Mouse (Mus musculus): ENCODE measurements around the gene Glis1. TPM values are rescaled to one million over a fixed set of nuclear protein-coding genes. Genes with fewer than 3 reads are reported as not detected.

Glis1 gene
- polyA plus RNA-seq, 2 experiments, result 0.10 to 0.35 TPM

DNA sequence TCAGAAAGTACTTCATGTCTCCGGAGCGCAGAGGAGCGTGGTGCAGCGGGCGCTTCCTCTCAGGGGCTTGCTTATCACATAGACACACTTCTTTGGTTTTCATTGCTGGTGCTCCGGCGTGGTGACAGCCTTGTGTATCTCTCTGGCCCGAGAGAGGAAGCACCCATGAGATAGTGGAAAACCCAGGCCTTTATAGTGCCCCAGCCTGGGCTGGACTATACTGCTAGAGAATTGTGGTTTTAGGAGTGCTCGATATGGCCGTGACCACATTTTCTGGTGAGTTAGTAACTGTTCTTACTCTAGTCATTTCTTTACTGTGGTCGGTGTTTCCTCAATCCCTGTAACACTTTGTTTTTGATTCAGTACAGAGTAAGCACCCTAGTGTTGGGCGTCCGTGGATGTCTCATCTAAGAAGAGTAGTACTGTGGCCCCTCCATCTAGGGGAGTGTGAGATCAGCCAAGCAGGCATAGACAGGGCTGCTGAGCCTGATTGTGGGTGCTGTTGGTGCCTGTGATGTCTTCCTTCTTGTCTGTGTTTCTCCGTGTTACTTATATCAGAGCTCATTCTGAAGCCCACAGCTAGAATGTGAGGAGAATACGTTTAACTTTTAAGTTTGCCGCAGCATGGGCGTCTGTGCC is 171.7 kb downstream of the Glis1 start:
- H3K9me3 ChIP-seq (ENCODE audit: control insufficient read depth, low read length), result no peaks in the 10 kb centered on the region
- peak overlapping the region; percentile 44 for H3K9ac ChIP-seq (replicated peaks)
- no peaks in the 10 kb centered on the region for H3K27me3 ChIP-seq (ENCODE audit: control insufficient read depth, insufficient read depth, low read length)
- 16% methylated on average over 17 of the region's 17 CpGs for WGBS (ENCODE audit: insufficient replicate concordance)
- no peaks in the 10 kb centered on the region for H3K36me3 ChIP-seq (replicated peaks; ENCODE audit: control insufficient read depth, insufficient read depth, low read depth)
- H3K4me2 ChIP-seq (ENCODE audit: low read depth), result peak overlapping the region; percentile 60
- DNase-seq (ENCODE audit: low read depth in 3 of 3, low spot score in 3 of 3) (peak; percentile 64 to 67 (median 64)), ATAC-seq (ENCODE audit: insufficient read depth) (peak; percentile 95)
- peaks cover 24 to 29% of the 10 kb centered on the region in 2 experiments for H3K4me1 ChIP-seq (replicated peaks; ENCODE audit: control insufficient read depth in 2 of 2, insufficient read depth in 2 of 2, low read length in 1 of 2)
- H3K4me3 ChIP-seq (ENCODE audit: insufficient read depth in 1 of 2, low read depth in 2 of 2, low read length in 2 of 2), result peak overlapping the region; percentile 17 to 31; a peak in 2 of 4 replicates
- peak overlapping the region; percentile 79 for H3K27ac ChIP-seq
- no peak for TF ChIP-seq CTCF (IDR thresholded peaks at IDR 0.05; ENCODE audit: low read depth)
- TF ChIP-seq EP300 (IDR thresholded peaks at IDR 0.05; ENCODE audit: low read depth), result peak; percentile 83

DNA sequence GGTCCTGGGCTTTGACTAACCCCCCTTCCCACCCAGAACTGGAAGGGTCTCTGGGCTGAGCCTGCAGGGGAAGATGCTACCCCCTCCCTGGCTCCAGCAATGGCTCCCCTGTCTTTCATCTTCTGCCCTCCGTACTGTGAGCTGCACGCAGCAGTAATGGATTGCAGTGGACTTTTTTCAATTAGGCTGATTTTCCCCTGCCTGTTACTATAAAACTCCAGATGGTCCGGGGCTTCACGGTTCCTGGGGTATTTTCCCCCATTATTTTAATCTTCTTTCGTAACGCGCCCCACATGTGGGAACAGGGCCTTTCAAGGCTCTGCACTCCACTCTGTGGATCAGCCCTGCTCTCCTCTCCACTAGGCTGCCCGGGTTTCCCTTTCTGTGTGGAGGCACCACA is 175.4 kb downstream of the Glis1 start:
- H3K4me3 ChIP-seq (ENCODE audit: insufficient read depth in 1 of 2, low read depth in 2 of 2, low read length in 2 of 2), result no peak overlapping the region
- no peak overlapping the region for H3K9ac ChIP-seq (replicated peaks)
- no peaks in the 10 kb centered on the region for H3K36me3 ChIP-seq (replicated peaks; ENCODE audit: control insufficient read depth, insufficient read depth, low read depth)
- peaks cover 24 to 33% of the 10 kb centered on the region in 2 experiments for H3K4me1 ChIP-seq (replicated peaks; ENCODE audit: control insufficient read depth in 2 of 2, insufficient read depth in 2 of 2, low read length in 1 of 2)
- H3K27ac ChIP-seq, result no peak overlapping the region
- TF ChIP-seq CTCF (IDR thresholded peaks at IDR 0.05; ENCODE audit: low read depth), result no peak
- no peak for TF ChIP-seq EP300 (IDR thresholded peaks at IDR 0.05; ENCODE audit: low read depth)
- DNase-seq (ENCODE audit: low read depth in 3 of 3, low spot score in 3 of 3) (no peak), ATAC-seq (ENCODE audit: insufficient read depth) (no peak)
- 87% methylated on average over 8 of the region's 8 CpGs for whole genome bisulfite sequencing (ENCODE audit: insufficient replicate concordance)
- no peak overlapping the region for H3K4me2 ChIP-seq (ENCODE audit: low read depth)
- H3K27me3 ChIP-seq (ENCODE audit: control insufficient read depth, insufficient read depth, low read length), result no peaks in the 10 kb centered on the region
- no peaks in the 10 kb centered on the region for H3K9me3 ChIP-seq (ENCODE audit: control insufficient read depth, low read length)

DNA sequence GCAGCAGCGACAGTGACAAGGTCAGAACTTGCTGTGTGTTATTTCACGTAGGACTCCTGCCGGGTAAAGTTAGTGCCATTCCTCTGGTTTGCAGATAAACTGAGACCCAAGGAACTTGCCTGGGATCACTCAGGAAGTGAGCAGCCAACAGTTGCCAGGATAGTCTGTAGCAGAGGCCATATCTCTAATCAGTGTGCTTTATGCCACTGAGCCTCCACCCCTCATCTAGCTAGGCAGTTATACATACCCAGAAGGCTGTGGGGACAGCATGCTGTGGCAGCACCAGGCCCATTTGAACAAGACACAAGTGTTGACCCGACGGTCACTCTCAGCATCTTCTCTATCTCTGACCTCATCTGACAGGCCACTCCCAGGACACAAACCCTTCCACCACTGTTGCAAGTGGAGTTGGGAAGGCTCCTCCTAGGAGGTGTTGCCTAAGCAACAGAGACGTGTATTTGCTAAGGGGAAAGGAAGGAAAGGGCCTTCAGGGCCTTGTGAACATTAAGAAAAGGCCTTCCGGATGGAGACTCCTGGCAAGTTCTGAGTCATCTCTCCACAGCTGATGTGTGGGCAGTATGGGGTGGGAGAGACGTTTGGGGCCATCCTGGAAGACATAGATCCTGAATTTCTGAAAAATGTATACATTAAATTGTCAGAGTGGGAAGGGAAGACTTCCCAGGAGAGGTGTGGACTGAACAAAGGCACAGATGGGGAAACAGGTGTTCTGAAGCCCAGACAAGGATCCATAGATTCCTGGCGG is 177.7 kb downstream of the Glis1 start:
- Histone ChIP-seq H3K27me3 (ENCODE audit: control insufficient read depth, insufficient read depth, low read length) (no peaks in the 10 kb centered on the region), H3K9ac (replicated peaks) (no peak overlapping the region; the same call in 1 of the 2 replicates), H3K36me3 (replicated peaks; ENCODE audit: control insufficient read depth, insufficient read depth, low read depth) (no peaks in the 10 kb centered on the region), H3K4me1 (replicated peaks; ENCODE audit: control insufficient read depth in 2 of 2, insufficient read depth in 2 of 2, low read length in 1 of 2) (peaks cover 4 to 12% of the 10 kb centered on the region in 2 experiments), H3K4me3 (ENCODE audit: insufficient read depth in 1 of 2, low read depth in 2 of 2, low read length in 2 of 2) (no peak overlapping the region), H3K27ac (no peak overlapping the region), H3K4me2 (ENCODE audit: low read depth) (no peak overlapping the region), H3K9me3 (ENCODE audit: control insufficient read depth, low read length) (no peaks in the 10 kb centered on the region)
- ATAC-seq (ENCODE audit: insufficient read depth) (peak; percentile 65; the same call in 1 of the 2 replicates), DNase-seq (ENCODE audit: low read depth in 3 of 3, low spot score in 3 of 3) (no peak)
- TF ChIP-seq EP300 (IDR thresholded peaks at IDR 0.05; ENCODE audit: low read depth) (no peak), CTCF (IDR thresholded peaks at IDR 0.05; ENCODE audit: low read depth) (no peak)
- WGBS (ENCODE audit: insufficient replicate concordance), result 47% methylated on average over 9 of the region's 9 CpGs

DNA sequence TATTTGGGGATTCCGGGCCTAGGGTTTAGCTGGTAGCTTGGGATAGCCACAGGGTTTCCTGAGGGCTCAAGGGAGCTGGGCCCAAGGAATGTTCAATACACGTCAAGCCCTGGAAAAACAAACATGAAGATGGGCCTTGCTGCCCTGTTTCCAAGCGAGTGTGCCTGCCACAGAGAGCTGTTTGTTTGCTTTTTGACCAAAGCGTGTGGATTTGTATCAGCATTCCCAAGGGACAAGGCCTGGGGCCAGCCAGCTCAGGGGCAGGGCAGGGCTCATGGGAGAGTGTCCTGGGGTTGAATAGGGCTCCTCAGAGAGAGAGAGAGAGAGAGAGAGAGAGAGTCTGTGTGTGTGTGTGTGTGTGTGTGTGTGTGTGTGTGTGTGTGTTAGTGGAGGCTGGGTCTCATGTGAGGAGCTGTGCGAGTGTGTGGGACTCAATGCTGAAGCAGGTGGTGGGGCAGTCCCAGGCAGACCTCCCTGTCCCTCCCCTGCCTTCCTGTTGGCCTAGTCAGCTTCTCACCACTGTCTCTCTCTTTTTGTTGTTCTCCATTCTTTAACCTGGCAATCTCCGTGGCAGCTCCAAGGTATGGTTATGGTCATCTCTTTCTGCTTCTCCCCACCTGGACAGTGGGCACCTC is 183.3 kb downstream of the Glis1 start:
- 47% methylated on average over 6 of the region's 6 CpGs for WGBS (ENCODE audit: insufficient replicate concordance)
- Histone ChIP-seq H3K9ac (replicated peaks) (no peak overlapping the region), H3K27ac (no peak overlapping the region), H3K4me3 (ENCODE audit: insufficient read depth in 1 of 2, low read depth in 2 of 2, low read length in 2 of 2) (no peak overlapping the region), H3K27me3 (ENCODE audit: control insufficient read depth, insufficient read depth, low read length) (no peaks in the 10 kb centered on the region), H3K9me3 (ENCODE audit: control insufficient read depth, low read length) (no peaks in the 10 kb centered on the region), H3K4me2 (ENCODE audit: low read depth) (no peak overlapping the region), H3K4me1 (replicated peaks; ENCODE audit: control insufficient read depth in 2 of 2, insufficient read depth in 2 of 2, low read length in 1 of 2) (no peaks in the 10 kb centered on the region), H3K36me3 (replicated peaks; ENCODE audit: control insufficient read depth, insufficient read depth, low read depth) (no peaks in the 10 kb centered on the region)
- no peak for DNase-seq (ENCODE audit: low read depth in 3 of 3, low spot score in 3 of 3)
- ATAC-seq (ENCODE audit: insufficient read depth), result no peak
- no peak for TF ChIP-seq EP300 (IDR thresholded peaks at IDR 0.05; ENCODE audit: low read depth)
- no peak for TF ChIP-seq CTCF (IDR thresholded peaks at IDR 0.05; ENCODE audit: low read depth)

DNA sequence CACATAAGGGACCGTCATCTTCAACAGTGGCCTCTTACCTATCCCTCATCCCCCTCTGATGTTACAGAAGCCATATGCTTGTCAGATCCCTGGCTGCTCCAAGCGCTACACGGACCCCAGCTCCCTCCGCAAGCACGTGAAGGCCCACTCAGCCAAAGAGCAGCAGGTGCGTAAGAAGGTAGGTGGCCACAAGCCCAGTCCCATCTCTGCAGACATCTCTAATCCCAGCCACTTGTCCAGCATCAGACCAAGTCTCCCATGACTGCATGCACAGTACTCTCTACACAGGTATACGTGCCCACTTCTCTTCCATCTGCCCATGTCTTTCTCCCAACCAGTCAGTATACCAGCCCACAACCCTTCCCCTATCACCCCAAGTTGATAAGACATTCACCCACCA is 185.1 kb downstream of the Glis1 start:
- H3K4me2 ChIP-seq (ENCODE audit: low read depth), result no peak overlapping the region
- no peak overlapping the region for H3K9ac ChIP-seq (replicated peaks)
- no peaks in the 10 kb centered on the region for H3K36me3 ChIP-seq (replicated peaks; ENCODE audit: control insufficient read depth, insufficient read depth, low read depth)
- ATAC-seq (ENCODE audit: insufficient read depth) (no peak), DNase-seq (ENCODE audit: low read depth in 3 of 3, low spot score in 3 of 3) (no peak)
- no peak overlapping the region for H3K4me3 ChIP-seq (ENCODE audit: insufficient read depth in 1 of 2, low read depth in 2 of 2, low read length in 2 of 2)
- no peaks in the 10 kb centered on the region for H3K4me1 ChIP-seq (replicated peaks; ENCODE audit: control insufficient read depth in 2 of 2, insufficient read depth in 2 of 2, low read length in 1 of 2)
- no peak overlapping the region for H3K27ac ChIP-seq
- TF ChIP-seq EP300 (IDR thresholded peaks at IDR 0.05; ENCODE audit: low read depth), result no peak
- TF ChIP-seq CTCF (IDR thresholded peaks at IDR 0.05; ENCODE audit: low read depth), result no peak
- 74% methylated on average over 7 of the region's 7 CpGs for WGBS (ENCODE audit: insufficient replicate concordance)
- H3K27me3 ChIP-seq (ENCODE audit: control insufficient read depth, insufficient read depth, low read length), result no peaks in the 10 kb centered on the region
- H3K9me3 ChIP-seq (ENCODE audit: control insufficient read depth, low read length), result no peaks in the 10 kb centered on the region

Measured in liver, embryonic 14.5 days (tissue).